Mouse (Mus musculus) lung, adult 2 months (tissue): Measurements from ENCODE around the gene Micall1.

Experiments
- CTCF ChIP-seq: fragments of 200-500 bp; IDR thresholded peaks from 2 replicates; pipeline ENCODE4 v1.5.1; 2011; ENCODE audit warnings: mild to moderate bottlenecking, low read length, control low read depth; ENCODE audit not compliant: insufficient read depth
- POLR2A ChIP-seq: fragments of 200-500 bp; IDR thresholded peaks from 2 replicates; pipeline ENCODE4 v1.6.1; 2011; ENCODE audit warnings: low read depth, mild to moderate bottlenecking, control low read depth, low read length, borderline replicate concordance; ENCODE audit errors: extremely low read depth

GRCm38 (mm10) chr15:79165140-79165539 is 56.4 kb downstream of the Micall1 start, which contains the start of gene Sox10:
- TF ChIP-seq CTCF (no peak), POLR2A (no peak)
